Mouse (Mus musculus) hindbrain, embryonic 10.5 days (tissue): ENCODE measurements around the gene Cyp2b9. TPM values are rescaled to one million over a fixed set of nuclear protein-coding genes. Genes with fewer than 3 reads are reported as not detected.
"Not testable (repeated sequence)": the region's sequence is repeated elsewhere in the genome, so short reads cannot be mapped to it uniquely, and the experiment has no call there.

ENCODE experiments used
- DNase-seq: peaks from one replicate; pipeline ENCODE4 v3.0.0-alpha.2; 2017; ENCODE audit warnings: low spot score
- H3K27ac ChIP-seq: fragments of 300-500 bp; sonication (generic); 2 replicates; pipeline ENCODE4 v1.5.1; 2016; ENCODE audit warnings: mild to moderate bottlenecking, moderate library complexity
- H3K27me3 ChIP-seq: fragments of 300-500 bp; sonication (generic); 2 replicates; pipeline ENCODE4 v1.6.1; 2016; ENCODE audit warnings: mild to moderate bottlenecking; ENCODE audit not compliant: poor library complexity, insufficient read depth, severe bottlenecking
- H3K36me3 ChIP-seq: fragments of 300-500 bp; sonication (generic); 2 replicates; pipeline ENCODE4 v1.6.1; 2016; ENCODE audit warnings: mild to moderate bottlenecking, moderate library complexity
- H3K4me1 ChIP-seq: fragments of 300-500 bp; sonication (generic); replicated peaks from 2 replicates; pipeline ENCODE4 v1.6.1; 2016; ENCODE audit warnings: mild to moderate bottlenecking
- H3K4me3 ChIP-seq: fragments of 300-500 bp; sonication (generic); 2 replicates; pipeline ENCODE4 v1.5.1; 2016; ENCODE audit warnings: mild to moderate bottlenecking, moderate library complexity
- H3K9me3 ChIP-seq: fragments of 300-500 bp; sonication (generic); 2 replicates; pipeline ENCODE4 v1.6.1; 2016; ENCODE audit warnings: mild to moderate bottlenecking, moderate library complexity
- WGBS: fragments of 180-500 bp; shearing (Covaris S2); methylation state at CpG from one replicate; pipeline ENCODE4 v1.1.7; 2016; 5-methylcytosine and 5-hydroxymethylcytosine counted together
- polyA plus RNA-seq: library from polyadenylated mRNA; unstranded; fragments of >200 nt; fragmentation: Nextera tagmentation; extraction: Ambion mirVana; gene quantifications from 2 replicates; pipeline ENCODE4 v1.2.1, GENCODE M21; 2016

The Cyp2b9 gene
- polyA plus RNA-seq: not detected in 2 replicates

- not testable (repeated sequence) for DNase-seq, H3K4me3 ChIP-seq, H3K27me3 ChIP-seq, H3K36me3 ChIP-seq, H3K4me1 ChIP-seq, H3K27ac ChIP-seq
- peaks cover 21% of the 10 kb centered on the region for H3K9me3 ChIP-seq
- 90% methylated on average over 3 of the region's 3 CpGs for WGBS
These were observed at the start of gene Cyp2b9 for GRCm38 (mm10) chr7:26173111-26173510. Cyp2b9 (plus strand) TSS chr7:26173411.

- not testable (repeated sequence) for H3K27ac ChIP-seq, H3K4me3 ChIP-seq, H3K9me3 ChIP-seq, DNase-seq, H3K36me3 ChIP-seq, H3K27me3 ChIP-seq, H3K4me1 ChIP-seq
- no CpG with 5 or more reads among the region's 2 CpGs for WGBS
These were observed 33.6 kb upstream of the Cyp2b9 start for GRCm38 (mm10) chr7:26139623-26140022.

- not testable (repeated sequence) for H3K27ac ChIP-seq, H3K4me1 ChIP-seq, H3K4me3 ChIP-seq, H3K36me3 ChIP-seq, H3K27me3 ChIP-seq, DNase-seq, H3K9me3 ChIP-seq
- WGBS: 56% methylated on average over 1 of the region's 3 CpGs
These were observed 29.6 kb upstream of the Cyp2b9 start for GRCm38 (mm10) chr7:26143657-26144056.

GRCm38 (mm10) chr7:26168765-26169536 lies 4.3 kb upstream of the Cyp2b9 start:
- 78% methylated on average over 3 of the region's 3 CpGs for WGBS
- H3K4me3 ChIP-seq, H3K36me3 ChIP-seq, DNase-seq, H3K27ac ChIP-seq, H3K27me3 ChIP-seq, H3K4me1 ChIP-seq: not testable (repeated sequence)
- H3K9me3 ChIP-seq: peaks cover 32% of the 10 kb centered on the region

- no peak for DNase-seq
- no peaks in the 10 kb centered on the region for H3K27me3 ChIP-seq
- H3K4me3 ChIP-seq: no peak overlapping the region
- H3K36me3 ChIP-seq: no peaks in the 10 kb centered on the region
- H3K27ac ChIP-seq: no peak overlapping the region
- H3K9me3 ChIP-seq: peaks cover 63% of the 10 kb centered on the region
- H3K4me1 ChIP-seq: no peaks in the 10 kb centered on the region
- WGBS: 27% methylated on average over 2 of the region's 2 CpGs
These were observed 27.9 kb downstream of the Cyp2b9 start for GRCm38 (mm10) chr7:26201083-26201482.

- H3K27me3 ChIP-seq, H3K9me3 ChIP-seq, H3K36me3 ChIP-seq, H3K4me3 ChIP-seq, H3K27ac ChIP-seq, DNase-seq, H3K4me1 ChIP-seq: not testable (repeated sequence)
- 88% methylated on average over 1 of the region's 1 CpGs for WGBS
These were observed 86.8 kb downstream of the Cyp2b9 start, which contains the start of gene Vmn1r184 for GRCm38 (mm10) chr7:26260034-26260433. Vmn1r184 (plus strand) TSS chr7:26260334.

Other genes with a start within 250 kb of the Cyp2b9 start
- not detected in 2 replicates for gene Cyp2b13, start 111.9 kb upstream of the Cyp2b9 start, polyA plus RNA-seq
- gene Vmn1r184, start 86.9 kb downstream of the Cyp2b9 start, polyA plus RNA-seq: not detected in 2 replicates
- gene Cyp2a4, start 133.8 kb downstream of the Cyp2b9 start, polyA plus RNA-seq: not detected in 2 replicates
- gene Nlrp9c, start 230.3 kb downstream of the Cyp2b9 start, polyA plus RNA-seq: not detected in 2 replicates